Mouse (Mus musculus) MEL (cell line): ENCODE measurements around the gene Htr7. TPM values are rescaled to one million over a fixed set of nuclear protein-coding genes. Genes with fewer than 3 reads are reported as not detected.

ENCODE experiments used
- DNase-seq: peaks from one replicate; pipeline ENCODE4 v3.0.0; 2011; ENCODE audit warnings: low read depth, low spot score
- H3K27ac ChIP-seq: 2 replicates; pipeline ENCODE4 v1.5.1; 2012; ENCODE audit warnings: low read depth, mild to moderate bottlenecking, control low read depth, low read length, moderate library complexity; ENCODE audit not compliant: control insufficient read depth
- H3K27me3 ChIP-seq, 2 experiments: fragments of 150-350 bp in 1 of 2; sonication (generic) in 1 of 2; 2 replicates each; pipeline ENCODE4 v1.6.1; 2012; ENCODE audit warnings: low read length in 2 of 2, mild to moderate bottlenecking in 2 of 2, improper control_type of control experiment in 1 of 2, moderate library complexity in 1 of 2; ENCODE audit not compliant: insufficient read depth in 2 of 2, control insufficient read depth in 1 of 2
- H3K36me3 ChIP-seq, 2 experiments: 2 replicates each; pipeline ENCODE4 v1.6.1; 2012 to 2014; ENCODE audit warnings: low read length in 2 of 2, improper control_type of control experiment in 1 of 2, inconsistent platforms in 1 of 2, mild to moderate bottlenecking in 1 of 2; ENCODE audit not compliant: insufficient read depth in 2 of 2, control insufficient read depth in 1 of 2
- H3K4me1 ChIP-seq, 2 experiments: fragments of 150-350 bp in 1 of 2; sonication (generic) in 1 of 2; 2 replicates each; pipeline ENCODE4 v1.6.1; 2012; ENCODE audit warnings: low read length in 2 of 2, improper control_type of control experiment in 1 of 2, mild to moderate bottlenecking in 1 of 2; ENCODE audit not compliant: insufficient read depth in 2 of 2, control insufficient read depth in 1 of 2
- H3K4me3 ChIP-seq, 2 experiments: fragments of 150-350 bp in 1 of 2; sonication (generic) in 1 of 2; 2 replicates each; pipeline ENCODE4 v1.5.1; 2012; ENCODE audit warnings: low read depth in 2 of 2, low read length in 2 of 2, mild to moderate bottlenecking in 2 of 2, moderate library complexity in 2 of 2, control low read depth in 1 of 2, improper control_type of control experiment in 1 of 2; ENCODE audit not compliant: control insufficient read depth in 1 of 2, insufficient read depth in 1 of 2
- H3K79me2 ChIP-seq: 2 replicates; pipeline ENCODE4 v1.6.1; 2012; ENCODE audit warnings: mild to moderate bottlenecking, low read length, moderate library complexity; ENCODE audit not compliant: control insufficient read depth, poor library complexity, insufficient read depth
- H3K9ac ChIP-seq: 2 replicates; pipeline ENCODE4 v1.6.1; 2012; ENCODE audit warnings: low read depth, mild to moderate bottlenecking, control low read depth, low read length, moderate library complexity; ENCODE audit not compliant: control insufficient read depth, poor library complexity, severe bottlenecking
- H3K9me3 ChIP-seq: fragments of 150-350 bp; sonication (generic); replicated peaks from 2 replicates; pipeline ENCODE4 v1.6.1; 2012; ENCODE audit warnings: mild to moderate bottlenecking, low read length, improper control_type of control experiment, moderate library complexity; ENCODE audit not compliant: insufficient read depth
- BHLHE40 ChIP-seq: IDR thresholded peaks from 2 replicates; pipeline ENCODE4 v1.6.1; 2012; ENCODE audit warnings: low read depth, mild to moderate bottlenecking, inconsistent platforms, low read length, improper control_type of control experiment, borderline replicate concordance
- E2F4 ChIP-seq: IDR thresholded peaks from 2 replicates; pipeline ENCODE4 v1.6.1; 2011; ENCODE audit warnings: low read depth, low read length, improper control_type of control experiment, borderline replicate concordance
- ELF1 ChIP-seq: IDR thresholded peaks from 2 replicates; pipeline ENCODE4 v1.6.1; 2014; ENCODE audit warnings: low read depth, mild to moderate bottlenecking, inconsistent platforms, low read length, improper control_type of control experiment, moderate library complexity
- GATA1 ChIP-seq: IDR thresholded peaks from 2 replicates; pipeline ENCODE4 v1.6.1; 2011; ENCODE audit warnings: low read depth, low read length, improper control_type of control experiment
- HCFC1 ChIP-seq: IDR thresholded peaks from 2 replicates; pipeline ENCODE4 v1.6.1; 2012; ENCODE audit warnings: low read depth, mild to moderate bottlenecking, inconsistent platforms, low read length, improper control_type of control experiment, moderate library complexity
- JUND ChIP-seq: IDR thresholded peaks from 2 replicates; pipeline ENCODE4 v1.6.1; 2011; ENCODE audit warnings: low read depth, mild to moderate bottlenecking, improper control_type of control experiment, low read length
- KAT2A ChIP-seq: conservative IDR thresholded peaks from 2 replicates; pipeline ENCODE4 v1.6.1; 2012; ENCODE audit warnings: low read depth, low read length, improper control_type of control experiment, inconsistent platforms
- MAX ChIP-seq: IDR thresholded peaks from 2 replicates; pipeline ENCODE4 v1.6.1; 2011; ENCODE audit warnings: low read length, improper control_type of control experiment
- MXI1 ChIP-seq: IDR thresholded peaks from 2 replicates; pipeline ENCODE4 v1.6.1; 2011; ENCODE audit warnings: mild to moderate bottlenecking, low read depth, low read length, improper control_type of control experiment
- NELFE ChIP-seq: IDR thresholded peaks from 2 replicates; pipeline ENCODE4 v1.6.1; 2011; ENCODE audit warnings: low read depth, low read length, improper control_type of control experiment
- POLR2A ChIP-seq, 2 experiments: IDR thresholded peaks; 2 replicates each; pipeline ENCODE4 v1.6.1; 2011 to 2012; ENCODE audit warnings: low read length in 2 of 2, mild to moderate bottlenecking in 2 of 2, control low read depth in 1 of 2, improper control_type of control experiment in 1 of 2, low read depth in 1 of 2, moderate library complexity in 1 of 2; ENCODE audit not compliant: control insufficient read depth in 1 of 2, insufficient read depth in 1 of 2, poor library complexity in 1 of 2
- POLR2AphosphoS5 ChIP-seq: IDR thresholded peaks from 2 replicates; pipeline ENCODE4 v1.6.1; 2012; ENCODE audit warnings: low read depth, borderline replicate concordance, mild to moderate bottlenecking, inconsistent platforms, low read length, moderate library complexity, mixed read lengths
- TAL1 ChIP-seq: IDR thresholded peaks from 2 replicates; pipeline ENCODE4 v1.6.1; 2012; ENCODE audit warnings: mild to moderate bottlenecking, inconsistent platforms, low read length, moderate library complexity, mixed read lengths
- TBP ChIP-seq: IDR thresholded peaks from 2 replicates; pipeline ENCODE4 v1.8.0; 2011; ENCODE audit warnings: low read depth, low read length, improper control_type of control experiment
- UBTF ChIP-seq: IDR thresholded peaks from 2 replicates; pipeline ENCODE4 v1.6.1; 2012; ENCODE audit warnings: low read depth, mild to moderate bottlenecking, inconsistent platforms, low read length, improper control_type of control experiment, moderate library complexity, borderline replicate concordance; ENCODE audit not compliant: insufficient read depth
- USF1 ChIP-seq: IDR thresholded peaks from 2 replicates; pipeline ENCODE4 v1.6.1; 2014; ENCODE audit warnings: low read depth, mild to moderate bottlenecking, inconsistent platforms, low read length, improper control_type of control experiment, moderate library complexity
- ZMIZ1 ChIP-seq: IDR thresholded peaks from 2 replicates; pipeline ENCODE4 v1.6.1; 2012; ENCODE audit warnings: low read depth, mild to moderate bottlenecking, inconsistent platforms, low read length, improper control_type of control experiment, moderate library complexity
- polyA plus RNA-seq, 2 experiments: library from polyadenylated mRNA; stranded (reverse) in 1 of 2; unstranded in 1 of 2; fragments of >175 nt in 1 of 2; fragments of >200 nt in 1 of 2; gene quantifications; 2 replicates each; pipeline versions ENCODE4 v1.2.1 to v1.2.4; 2012; ENCODE audit warnings: low replicate concordance in 2 of 2, low read depth in 1 of 2; ENCODE audit not compliant: insufficient read length in 2 of 2, insufficient read depth in 1 of 2, missing spikeins in 1 of 2
- total RNA-seq: library from RNA; depleted of rRNA; stranded (reverse); fragments of 300-350 nt; gene quantifications from 2 replicates; pipeline ENCODE4 v1.2.3, GENCODE M21; 2012

Htr7 gene
- total and polyA plus RNA-seq, 3 experiments, result not detected

- TF ChIP-seq BHLHE40, result no peak
Measured at GRCm38 (mm10) chr19:36006277-36006676, 51.0 kb downstream of the Htr7 start (continued).

- Histone ChIP-seq H3K9me3 (no peaks in the 10 kb centered on the region), H3K36me3 (peaks cover 0 to 9% of the 10 kb centered on the region in 2 experiments; a peak in 2 of 4 replicates), H3K4me3 (no peak overlapping the region), H3K79me2 (no peaks in the 10 kb centered on the region), H3K9ac (no peak overlapping the region), H3K27me3 (no peaks in the 10 kb centered on the region), H3K27ac (no peak overlapping the region), H3K4me1 (no peaks in the 10 kb centered on the region)
- TF ChIP-seq E2F4 (no peak), USF1 (no peak), TBP (no peak), ELF1 (no peak), POLR2AphosphoS5 (no peak), JUND (no peak), KAT2A (no peak), POLR2A (IDR thresholded peaks at IDR 0.05; ENCODE audit: control insufficient read depth in 1 of 2, insufficient read depth in 1 of 2, low read depth in 1 of 2, low read length in 2 of 2, poor library complexity in 1 of 2) (no peak), NELFE (no peak), MAX (no peak), GATA1 (no peak)
- no peak for DNase-seq
Measured at GRCm38 (mm10) chr19:36004961-36005360, 52.3 kb downstream of the Htr7 start.

GRCm38 (mm10) chr19:36002476-36003445 lies 54.5 kb downstream of the Htr7 start:
- Histone ChIP-seq H3K79me2 (no peaks in the 10 kb centered on the region), H3K4me1 (no peaks in the 10 kb centered on the region), H3K36me3 (peaks cover 0 to 9% of the 10 kb centered on the region in 2 experiments; a peak in 2 of 4 replicates), H3K9me3 (no peaks in the 10 kb centered on the region), H3K9ac (no peak overlapping the region), H3K27me3 (no peaks in the 10 kb centered on the region), H3K4me3 (no peak overlapping the region), H3K27ac (no peak overlapping the region)
- no peak for DNase-seq
- TF ChIP-seq UBTF (no peak), MXI1 (no peak), TAL1 (no peak), ZMIZ1 (no peak), E2F4 (no peak), HCFC1 (no peak)
